Mouse (Mus musculus) intestine, embryonic 16.5 days (tissue): ENCODE data around the gene 4930455H04Rik. TPM values are rescaled to one million over a fixed set of nuclear protein-coding genes. Genes with fewer than 3 reads are reported as not detected.

Source experiments
- ATAC-seq: fragments of 200-750 bp; cut with Nextera tagmentation; 2 replicates; pipeline ENCODE4 v1.8.0; 2017; ENCODE audit warnings: moderate TSS enrichment, moderate library complexity
- H3K27ac ChIP-seq: fragments of 300-500 bp; sonication (generic); 2 replicates; pipeline ENCODE4 v1.5.1; 2014; ENCODE audit warnings: mild to moderate bottlenecking, low read length
- H3K27me3 ChIP-seq: fragments of 300-500 bp; sonication (generic); replicated peaks from 2 replicates; pipeline ENCODE4 v1.6.1; 2014; ENCODE audit warnings: low read length, control low read depth, mixed read lengths; ENCODE audit not compliant: control insufficient read depth, insufficient read depth
- H3K36me3 ChIP-seq: fragments of 300-500 bp; sonication (generic); 2 replicates; pipeline ENCODE4 v1.6.1; 2014; ENCODE audit warnings: low read length, control low read depth; ENCODE audit not compliant: control insufficient read depth, insufficient read depth
- H3K4me1 ChIP-seq: fragments of 300-500 bp; sonication (generic); 2 replicates; pipeline ENCODE4 v1.6.1; 2014; ENCODE audit warnings: low read length, control low read depth, mixed read lengths; ENCODE audit not compliant: control insufficient read depth, insufficient read depth
- H3K4me2 ChIP-seq: fragments of 300-500 bp; sonication (generic); 2 replicates; pipeline ENCODE4 v1.6.1; 2014; ENCODE audit warnings: low read depth, low read length, control low read depth
- H3K4me3 ChIP-seq: fragments of 300-500 bp; sonication (generic); 2 replicates; pipeline ENCODE4 v1.5.1; 2014; ENCODE audit warnings: mild to moderate bottlenecking, low read length
- H3K9ac ChIP-seq: fragments of 300-500 bp; sonication (generic); 2 replicates; pipeline ENCODE4 v1.6.1; 2014; ENCODE audit warnings: low read depth, low read length
- H3K9me3 ChIP-seq: fragments of 300-500 bp; sonication (generic); 2 replicates; pipeline ENCODE4 v1.6.1; 2016; ENCODE audit warnings: low read length, control low read depth; ENCODE audit not compliant: control insufficient read depth
- WGBS: fragments of 180-500 bp; shearing (Covaris S2); extraction: QIAGEN DNeasy Blood & Tissue Kit; methylation state at CpG from one replicate; pipeline ENCODE4 v1.1.7; 2014; 5-methylcytosine and 5-hydroxymethylcytosine counted together
- polyA plus RNA-seq: library from polyadenylated mRNA; unstranded; fragments of >200 nt; fragmentation: Nextera tagmentation; extraction: Ambion mirVana; gene quantifications from 2 replicates; pipeline ENCODE4 v1.2.1, GENCODE M21; 2015

4930455H04Rik gene
- polyA plus RNA-seq, 1 experiment from 2014 or later, result not detected

GRCm38 (mm10) chr3:116963213-116963612 lies 4.9 kb upstream of the 4930455H04Rik start:
- H3K27ac ChIP-seq, result no peak overlapping the region
- H3K27me3 ChIP-seq, result no peaks in the 10 kb centered on the region
- H3K9ac ChIP-seq, result no peak overlapping the region
- peaks cover 1% of the 10 kb centered on the region; the same call in 1 of the 2 replicates for H3K4me1 ChIP-seq
- no peak overlapping the region for H3K4me2 ChIP-seq
- no peaks in the 10 kb centered on the region for H3K36me3 ChIP-seq
- H3K9me3 ChIP-seq, result no peaks in the 10 kb centered on the region
- no peak overlapping the region for H3K4me3 ChIP-seq
- ATAC-seq, result no peak
- WGBS, result 57% methylated on average over 4 of the region's 4 CpGs

GRCm38 (mm10) chr3:116964426-116964825 lies 3.6 kb upstream of the 4930455H04Rik start:
- no peak overlapping the region for H3K27ac ChIP-seq
- peaks cover 5% of the 10 kb centered on the region; the same call in 1 of the 2 replicates for H3K4me1 ChIP-seq
- H3K36me3 ChIP-seq, result no peaks in the 10 kb centered on the region
- H3K27me3 ChIP-seq, result no peaks in the 10 kb centered on the region
- ATAC-seq, result no peak
- no peak overlapping the region for H3K4me2 ChIP-seq
- no peak overlapping the region for H3K9ac ChIP-seq
- no peak overlapping the region for H3K4me3 ChIP-seq
- WGBS, result 89% methylated on average over 9 of the region's 9 CpGs
- no peaks in the 10 kb centered on the region for H3K9me3 ChIP-seq

GRCm38 (mm10) chr3:116966225-116966624 lies 1.8 kb upstream of the 4930455H04Rik start:
- WGBS, result 23% methylated on average over 4 of the region's 4 CpGs
- no peak overlapping the region for H3K4me2 ChIP-seq
- peak; percentile 86 for ATAC-seq

GRCm38 (mm10) chr3:116966800-116967199 lies 1.3 kb upstream of the 4930455H04Rik start:
- H3K27ac ChIP-seq, result no peak overlapping the region
- H3K4me2 ChIP-seq, result no peak overlapping the region
- 71% methylated on average over 6 of the region's 6 CpGs for WGBS

More at GRCm38 (mm10) chr3:116966225-116966624, 1.8 kb upstream of the 4930455H04Rik start:
- Histone ChIP-seq H3K4me1 (peaks cover 5% of the 10 kb centered on the region; the same call in 1 of the 2 replicates), H3K27me3 (no peaks in the 10 kb centered on the region), H3K4me3 (no peak overlapping the region), H3K36me3 (no peaks in the 10 kb centered on the region), H3K9ac (no peak overlapping the region), H3K9me3 (no peaks in the 10 kb centered on the region), H3K27ac (no peak overlapping the region)

GRCm38 (mm10) chr3:116967436-116967835 lies 631 bp upstream of the 4930455H04Rik start:
- H3K9ac ChIP-seq, result no peak overlapping the region
- H3K9me3 ChIP-seq, result no peaks in the 10 kb centered on the region
- 87% methylated on average over 6 of the region's 6 CpGs for WGBS
- no peaks in the 10 kb centered on the region for H3K27me3 ChIP-seq
- H3K27ac ChIP-seq, result no peak overlapping the region
- no peak overlapping the region for H3K4me2 ChIP-seq
- no peaks in the 10 kb centered on the region for H3K36me3 ChIP-seq
- H3K4me3 ChIP-seq, result no peak overlapping the region
- H3K4me1 ChIP-seq, result peaks cover 5% of the 10 kb centered on the region; the same call in 1 of the 2 replicates
- no peak for ATAC-seq

More at GRCm38 (mm10) chr3:116966800-116967199, 1.3 kb upstream of the 4930455H04Rik start:
- Histone ChIP-seq H3K9me3 (no peaks in the 10 kb centered on the region), H3K4me1 (peaks cover 5% of the 10 kb centered on the region; the same call in 1 of the 2 replicates), H3K36me3 (no peaks in the 10 kb centered on the region), H3K9ac (no peak overlapping the region), H3K4me3 (no peak overlapping the region), H3K27me3 (no peaks in the 10 kb centered on the region)
- no peak for ATAC-seq

- Histone ChIP-seq H3K27ac (no peak within 1 kb of the TSS), H3K9me3 (no peaks in the 10 kb centered on the region), H3K27me3 (no peaks in the 10 kb centered on the region), H3K4me2 (peak within 1 kb of the TSS; percentile 51), H3K4me1 (peaks cover 5% of the 10 kb centered on the region; the same call in 1 of the 2 replicates), H3K36me3 (no peaks in the 10 kb centered on the region), H3K4me3 (peak within 1 kb of the TSS; percentile 40), H3K9ac (peak within 1 kb of the TSS; percentile 52)
- ATAC-seq, result peak; percentile 85
- 2% methylated on average over 17 of the region's 17 CpGs for WGBS
These were observed 502 bp downstream of the 4930455H04Rik start, which contains the start of gene Palmd for GRCm38 (mm10) chr3:116968540-116968997. Palmd (minus strand) TSS chr3:116968987.

GRCm38 (mm10) chr3:116969003-116969402 lies 936 bp downstream of the 4930455H04Rik start:
- 0 out of 2 replicates have a peak overlapping the region, but pooled peaks have one; percentile 52 for H3K9ac ChIP-seq
- H3K27ac ChIP-seq, result no peak overlapping the region
- ATAC-seq, result no peak
- no peaks in the 10 kb centered on the region for H3K36me3 ChIP-seq
- peak overlapping the region; percentile 40 for H3K4me3 ChIP-seq
- no peaks in the 10 kb centered on the region for H3K9me3 ChIP-seq
- no peaks in the 10 kb centered on the region for H3K27me3 ChIP-seq
- peak overlapping the region; percentile 51; the same call in 1 of the 2 replicates for H3K4me2 ChIP-seq
- peaks cover 5% of the 10 kb centered on the region; the same call in 1 of the 2 replicates for H3K4me1 ChIP-seq
- WGBS, result 15% methylated on average over 5 of the region's 5 CpGs

GRCm38 (mm10) chr3:116969786-116970185 lies 1.7 kb downstream of the 4930455H04Rik start:
- H3K9me3 ChIP-seq, result no peaks in the 10 kb centered on the region
- no peak overlapping the region for H3K27ac ChIP-seq
- peaks cover 5% of the 10 kb centered on the region; the same call in 1 of the 2 replicates for H3K4me1 ChIP-seq
- H3K27me3 ChIP-seq, result no peaks in the 10 kb centered on the region
- WGBS, result 60% methylated on average over 5 of the region's 5 CpGs
- H3K4me3 ChIP-seq, result no peak overlapping the region
- no peak for ATAC-seq
- H3K9ac ChIP-seq, result no peak overlapping the region
- H3K36me3 ChIP-seq, result no peaks in the 10 kb centered on the region
- H3K4me2 ChIP-seq, result no peak overlapping the region

- Histone ChIP-seq H3K9me3 (no peaks in the 10 kb centered on the region), H3K9ac (no peak overlapping the region), H3K4me3 (no peak overlapping the region), H3K36me3 (no peaks in the 10 kb centered on the region), H3K27me3 (no peaks in the 10 kb centered on the region), H3K4me1 (no peaks in the 10 kb centered on the region), H3K27ac (no peak overlapping the region), H3K4me2 (no peak overlapping the region)
- no peak for ATAC-seq
- 70% methylated on average over 9 of the region's 9 CpGs for WGBS
These were observed 13.9 kb downstream of the 4930455H04Rik start for GRCm38 (mm10) chr3:116981811-116982575.
